Mouse (Mus musculus): ENCODE data around the gene Phip.
A peak's percentile ranks its signal among the peaks of the same experiment; 100 is the strongest.

Gene Phip

DNA sequence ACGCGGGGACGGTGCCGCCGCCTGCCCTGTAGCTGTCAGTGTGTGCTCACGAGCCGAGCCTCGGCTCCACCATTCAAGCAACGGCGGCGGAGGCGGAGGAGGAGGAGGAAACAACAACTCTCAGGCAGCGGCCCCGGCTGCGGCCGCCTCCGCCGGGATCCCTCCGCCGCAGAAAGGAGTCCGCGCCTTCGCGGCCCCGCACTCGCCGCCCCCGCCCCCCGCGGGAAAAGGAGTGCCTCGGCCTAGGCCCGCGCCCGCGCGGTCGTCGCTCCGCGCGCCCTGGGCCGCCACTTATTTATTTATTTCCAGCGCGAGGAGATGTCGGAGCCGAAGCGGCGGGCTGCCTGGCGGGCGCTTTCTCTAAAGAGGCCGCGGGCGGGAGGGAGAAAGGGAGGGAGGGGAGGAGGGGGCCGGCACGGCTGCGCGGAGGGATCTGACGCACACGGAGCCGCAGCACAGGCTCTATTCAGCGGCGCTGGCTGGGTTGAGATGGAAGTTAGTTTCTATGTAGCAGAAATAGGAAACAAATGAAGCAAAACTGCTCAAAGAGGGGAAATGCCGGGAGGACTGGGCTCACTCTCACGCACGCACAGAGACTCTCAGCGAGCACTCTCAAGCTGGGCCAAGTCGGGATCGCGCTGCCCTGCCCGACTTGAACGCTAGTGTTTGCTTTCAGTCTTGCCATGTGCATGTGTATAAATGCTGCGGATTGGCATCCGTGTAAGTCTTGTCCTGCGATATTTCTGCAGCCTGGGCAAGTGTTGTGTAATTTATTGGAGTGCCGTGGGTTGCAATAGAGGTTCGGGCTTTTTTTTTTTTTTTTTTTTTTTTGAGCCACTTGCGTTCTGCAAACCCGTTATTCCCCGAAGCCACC lies at the start of gene Phip:
Gene Phip, minus strand, starts transcription at position 175 of the 874 bp plus-strand sequence.
- peak; percentile 94 for DNase-seq

- DNase-seq = no peak
These were observed 48.4 kb upstream of the Phip start for GRCm38 (mm10) chr9:83023724-83024123.

DNA sequence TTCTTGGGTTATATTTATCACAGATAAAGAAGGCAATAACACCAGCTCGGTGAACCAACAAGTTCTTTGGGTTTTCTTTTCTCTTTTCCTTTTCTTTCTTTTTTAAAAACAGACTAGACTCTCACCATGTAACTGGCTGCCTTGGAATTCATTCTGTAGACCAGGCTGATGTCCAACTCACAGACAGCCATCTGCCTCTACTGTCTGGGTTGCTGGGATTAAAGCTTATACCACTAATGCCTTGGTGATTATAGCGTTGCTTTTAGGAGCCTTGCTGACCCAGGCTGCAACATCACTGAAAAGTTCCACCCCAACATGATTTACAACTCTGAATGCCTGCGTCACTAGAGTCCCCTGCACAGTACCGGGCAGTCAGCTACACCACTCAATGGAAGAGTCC lies 39.2 kb upstream of the Phip start:
- no peak for DNase-seq

DNA sequence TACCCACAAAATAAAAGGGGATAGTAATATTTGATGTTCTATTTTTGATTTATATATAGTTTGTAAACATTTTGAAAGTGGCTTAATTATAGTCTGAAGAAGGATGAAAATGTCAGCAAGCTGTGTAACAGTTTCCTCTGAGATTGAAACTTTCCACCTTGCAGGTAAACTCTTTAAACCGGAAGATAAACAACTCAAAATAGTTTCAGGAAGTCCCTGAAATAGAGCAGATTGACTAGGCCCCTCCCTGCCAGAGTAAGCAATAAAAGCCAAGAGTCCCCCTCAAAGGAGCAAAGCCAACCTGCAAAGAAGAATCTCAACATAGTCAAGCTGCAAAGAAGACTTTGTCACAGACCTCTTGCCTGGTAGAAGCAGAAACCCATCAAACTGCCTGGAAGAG lies 33.0 kb upstream of the Phip start:
- no peak for DNase-seq

GRCm38 (mm10) chr9:83001342-83001741 lies 26.0 kb upstream of the Phip start:
- DNase-seq = no peak

DNA sequence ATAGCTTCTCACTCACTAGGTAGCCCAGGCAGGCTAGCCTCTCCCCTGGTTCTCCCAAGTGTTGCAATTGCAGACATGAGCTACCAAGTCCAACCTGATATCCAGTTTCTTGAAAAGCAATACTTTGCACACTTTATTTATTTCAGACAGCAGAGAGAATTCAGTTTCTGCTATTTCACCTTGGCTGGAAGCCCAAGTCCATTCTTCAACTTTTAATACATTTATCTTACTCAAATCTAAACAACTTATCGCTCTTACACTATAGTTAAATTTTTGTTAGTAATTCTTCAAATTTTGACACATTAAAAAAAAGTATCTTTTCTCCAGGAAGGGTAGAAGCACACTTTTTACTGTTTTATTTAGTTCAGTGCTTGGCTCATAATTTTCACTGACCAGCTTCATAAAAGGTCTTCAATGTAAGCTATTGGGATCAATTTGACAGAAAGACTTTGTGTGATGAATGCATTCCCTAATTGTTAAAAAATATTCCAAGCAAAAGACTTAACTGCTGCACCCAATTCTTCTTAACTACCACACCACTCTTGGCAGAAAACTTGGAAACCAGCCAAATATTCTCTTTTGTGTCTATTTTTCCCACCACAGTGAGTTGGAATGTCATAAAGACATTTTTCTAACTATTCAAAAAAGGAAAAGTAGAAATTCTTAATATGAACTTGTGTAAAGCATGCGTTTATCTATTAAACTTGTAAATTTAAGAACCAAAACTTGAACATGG lies 22.6 kb upstream of the Phip start:
- DNase-seq = no peak

DNA sequence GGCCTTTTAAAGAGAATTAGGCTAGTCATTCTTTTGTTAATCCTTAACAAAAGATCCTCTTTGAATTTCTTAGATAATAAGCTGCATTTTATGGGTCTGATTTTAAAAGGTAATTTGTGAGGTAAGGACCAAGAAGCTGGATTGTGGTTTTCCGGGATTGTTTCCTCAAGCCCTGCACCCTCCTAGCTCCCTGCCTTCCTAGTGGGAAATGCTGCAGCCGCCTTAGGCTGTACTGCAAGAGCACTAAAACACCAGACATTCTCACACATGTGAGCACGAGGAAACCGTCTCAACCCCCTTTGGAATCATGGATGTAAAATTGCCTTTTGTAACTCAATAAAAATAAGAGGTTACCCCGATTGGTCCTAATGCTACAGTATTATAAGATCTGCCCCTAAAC lies 1.6 kb upstream of the Phip start:
- DNase-seq = peak; percentile 27

GRCm38 (mm10) chr9:82976219-82976618 lies 903 bp upstream of the Phip start:
- DNase-seq = peak; percentile 23

DNA sequence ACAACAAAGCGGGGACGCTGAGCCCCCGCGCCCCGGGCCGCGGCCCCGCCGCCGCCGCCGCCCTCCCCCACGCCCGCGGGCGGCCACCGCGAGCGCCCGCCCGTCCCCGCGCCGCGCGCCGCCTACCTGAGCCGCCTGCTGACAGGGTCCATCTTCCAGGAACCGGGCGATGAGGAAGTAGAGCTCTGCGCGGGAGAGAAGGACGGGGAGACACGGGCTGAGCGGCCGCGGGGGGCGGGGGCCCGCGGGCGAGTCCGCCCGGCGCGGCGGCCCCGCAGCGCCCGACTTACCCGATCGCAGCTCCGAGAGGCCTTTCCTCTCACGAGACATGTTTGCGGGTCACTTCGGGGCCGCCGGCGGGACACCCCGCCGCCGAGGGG lies 364 bp downstream of the Phip start:
- no peak for DNase-seq

DNA sequence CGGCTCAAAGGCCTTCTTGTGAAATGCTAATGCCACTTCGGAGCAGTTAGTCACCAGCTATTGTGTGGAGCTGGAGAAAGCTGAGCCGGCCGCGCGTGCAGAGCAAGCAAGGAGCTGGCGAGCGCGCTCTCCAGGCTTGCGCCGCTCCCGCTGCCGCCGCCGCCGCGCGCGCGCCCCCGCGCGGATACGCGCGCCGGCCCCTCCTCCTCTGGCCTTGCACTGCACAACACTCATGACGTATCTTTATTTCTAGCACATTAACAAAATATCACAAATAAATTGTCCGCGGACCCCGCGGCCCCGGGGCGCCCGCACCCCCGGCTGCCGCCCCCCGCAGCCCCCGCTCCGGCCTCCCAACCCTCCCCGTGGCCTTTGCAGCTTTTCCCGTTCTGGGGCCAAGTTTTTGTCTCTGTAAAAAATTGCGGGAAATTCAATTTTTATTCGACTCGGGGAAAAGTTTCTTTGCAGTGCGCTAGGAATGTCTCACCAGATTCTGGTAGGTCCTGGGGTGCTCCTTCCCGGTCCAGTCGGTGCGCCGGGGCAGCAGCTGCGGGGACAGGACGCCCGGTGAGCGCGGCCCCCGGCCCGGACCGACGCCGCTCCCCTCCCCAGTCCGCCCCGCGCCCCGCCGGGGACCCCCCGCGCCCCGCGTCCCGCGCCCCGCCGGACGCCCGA lies 992 bp downstream of the Phip start:
- DNase-seq = peak; percentile 93

DNA sequence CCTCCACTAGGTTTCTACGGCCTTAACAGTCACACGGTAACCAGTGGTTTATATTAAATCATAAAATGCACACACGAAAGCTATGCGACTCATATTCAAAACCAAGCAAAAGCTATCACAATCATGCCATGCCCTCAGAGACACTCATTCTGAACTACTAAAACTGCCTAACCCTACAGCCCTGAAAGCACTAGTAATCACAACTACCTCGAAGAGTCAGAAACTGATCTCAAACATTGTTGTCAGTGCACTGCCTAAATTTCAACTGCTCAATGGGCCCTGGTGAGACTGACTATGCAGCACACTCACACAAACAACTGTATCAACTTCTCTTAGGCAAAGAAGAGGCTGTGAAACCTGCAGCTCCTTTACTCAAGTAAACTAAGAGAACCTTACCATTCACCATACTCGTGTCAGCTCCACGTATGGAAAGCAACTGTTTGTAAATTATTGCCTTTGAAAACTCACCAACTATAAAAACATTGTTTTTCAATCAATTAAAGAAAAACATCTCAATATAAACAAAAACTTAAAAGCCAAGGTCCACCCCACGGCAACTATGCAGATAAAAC lies 1.9 kb downstream of the Phip start:
- peak; percentile 46 for DNase-seq

DNA sequence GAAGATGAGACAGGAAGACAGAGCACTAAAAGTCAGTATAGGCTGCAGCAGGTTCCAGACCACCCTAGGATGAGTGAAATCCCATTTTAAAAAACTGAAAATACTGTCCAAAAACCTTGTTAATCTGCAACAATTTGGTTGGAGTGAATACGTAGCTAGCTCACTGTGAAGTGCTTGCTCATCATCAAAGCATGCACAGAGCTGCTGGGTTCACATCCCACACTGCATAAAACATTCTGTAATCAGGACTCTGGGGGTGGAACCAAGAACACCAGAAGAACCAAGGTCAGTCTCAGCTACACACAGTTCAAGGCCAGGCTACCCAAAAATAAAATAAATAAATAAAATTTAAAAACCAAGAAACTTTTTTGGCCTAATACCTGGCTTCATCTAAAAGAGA lies 3.9 kb downstream of the Phip start:
- DNase-seq = peak; percentile 69

DNA sequence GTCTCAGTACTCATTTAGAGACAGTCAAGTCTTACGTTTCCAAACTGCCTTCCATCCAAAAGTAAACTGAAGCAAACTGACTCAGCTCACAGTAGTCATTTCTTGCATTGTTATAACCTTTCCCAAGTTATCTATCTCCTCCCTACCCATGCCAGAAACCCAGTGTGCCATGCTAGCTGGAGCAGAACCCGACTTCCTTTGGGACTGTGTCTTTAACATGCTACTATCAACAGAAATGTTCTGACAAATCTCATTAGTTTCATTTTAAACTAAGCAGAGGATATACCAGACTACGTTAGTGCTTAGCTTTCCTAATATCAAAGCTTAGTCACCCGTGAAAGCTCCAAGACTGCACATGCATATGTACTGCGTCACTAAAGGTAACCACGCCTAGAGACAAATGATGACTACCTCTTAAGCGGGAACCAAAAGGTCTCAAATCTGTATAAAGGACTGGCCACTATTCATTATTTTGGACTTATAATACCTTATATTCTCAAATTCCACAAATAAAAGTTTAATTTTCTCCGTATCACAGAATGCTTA lies 8.2 kb downstream of the Phip start:
- peak; percentile 20 for DNase-seq

DNA sequence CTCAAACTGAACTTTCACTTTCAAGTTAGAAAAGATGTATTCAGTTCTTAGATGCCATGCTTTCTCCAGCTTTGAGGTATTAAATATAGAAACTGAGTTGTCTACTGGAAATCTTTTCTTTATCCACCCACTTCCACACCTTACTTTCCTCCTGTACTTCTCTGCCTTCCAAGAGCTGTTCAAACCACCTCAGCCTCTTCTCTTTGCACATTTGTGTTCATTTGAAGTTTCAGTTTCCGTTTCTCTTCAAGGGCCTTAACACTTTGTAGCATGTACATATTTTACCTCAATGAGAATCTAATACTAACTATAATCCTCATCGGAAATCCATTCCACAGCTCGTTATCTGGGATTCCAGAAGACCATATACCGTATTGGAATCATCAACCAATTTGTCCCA lies 11.3 kb downstream of the Phip start:
- DNase-seq = no peak

- no peak for DNase-seq
These were observed 14.0 kb downstream of the Phip start for GRCm38 (mm10) chr9:82961352-82961751.

DNA sequence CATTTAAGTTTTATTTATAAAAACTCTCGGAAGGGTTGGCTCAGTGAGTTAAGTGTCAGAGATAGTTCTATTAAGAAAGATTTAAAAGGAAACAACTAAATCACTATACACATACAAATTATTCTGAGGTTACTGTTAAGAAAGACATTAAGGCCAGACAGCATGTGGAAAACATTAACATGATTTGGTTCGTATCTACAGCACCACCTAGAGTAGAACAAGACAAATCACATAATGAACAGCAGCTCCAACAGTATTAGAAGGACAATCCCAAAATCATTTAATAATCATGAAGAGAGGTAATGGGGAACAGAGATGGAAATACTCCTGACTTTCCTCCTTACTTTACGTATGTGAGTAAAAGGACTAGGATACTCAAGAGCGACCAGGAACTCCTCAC lies 20.0 kb downstream of the Phip start:
- DNase-seq = peak; percentile 31

DNA sequence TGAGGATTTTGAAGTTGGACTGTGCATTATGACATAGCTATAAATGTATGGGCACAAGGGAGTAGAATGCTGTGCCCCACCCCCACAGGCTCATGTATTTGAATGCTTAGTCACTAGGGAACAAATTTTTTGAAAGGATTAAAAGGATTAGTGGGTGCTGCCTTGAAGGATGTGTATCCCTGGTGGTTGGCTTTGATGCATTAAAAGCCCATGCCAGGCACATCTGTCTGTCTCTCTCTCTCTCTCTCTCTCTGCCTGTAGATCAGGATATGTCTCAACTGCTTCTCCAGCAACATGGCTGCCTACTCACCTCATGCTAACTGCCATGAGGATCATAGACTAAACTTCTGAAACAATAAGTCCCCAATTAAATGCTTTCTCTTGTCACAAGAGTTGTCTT lies 23.0 kb downstream of the Phip start:
- no peak for DNase-seq

DNA sequence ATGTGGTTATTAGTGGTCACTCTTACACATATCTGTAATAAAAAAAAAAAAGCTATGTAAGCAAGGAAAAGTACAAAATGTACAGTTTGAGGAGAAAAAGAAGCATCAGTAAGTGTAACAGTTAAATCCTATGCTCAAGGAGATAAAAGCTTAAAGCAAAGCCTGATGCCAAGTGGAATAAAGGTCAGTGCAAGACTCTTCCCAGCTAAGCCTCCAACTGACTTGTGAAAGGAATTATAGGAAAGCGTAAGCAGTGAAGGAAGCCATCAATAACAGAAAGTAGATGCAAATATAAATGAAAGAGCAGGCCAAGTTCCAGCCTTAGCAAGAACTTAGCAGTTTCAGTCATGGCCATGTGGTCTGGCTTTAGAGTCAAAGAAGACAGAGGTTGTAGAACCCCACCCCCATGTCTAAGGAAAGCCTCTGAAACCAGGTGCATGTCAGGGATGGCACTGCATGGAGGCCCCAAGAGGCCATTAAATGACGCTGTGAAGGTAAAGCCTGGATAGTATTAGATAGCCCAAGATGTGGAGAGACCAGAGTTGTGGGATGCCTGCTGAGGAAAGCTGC lies 23.8 kb downstream of the Phip start:
- no peak for DNase-seq

DNA sequence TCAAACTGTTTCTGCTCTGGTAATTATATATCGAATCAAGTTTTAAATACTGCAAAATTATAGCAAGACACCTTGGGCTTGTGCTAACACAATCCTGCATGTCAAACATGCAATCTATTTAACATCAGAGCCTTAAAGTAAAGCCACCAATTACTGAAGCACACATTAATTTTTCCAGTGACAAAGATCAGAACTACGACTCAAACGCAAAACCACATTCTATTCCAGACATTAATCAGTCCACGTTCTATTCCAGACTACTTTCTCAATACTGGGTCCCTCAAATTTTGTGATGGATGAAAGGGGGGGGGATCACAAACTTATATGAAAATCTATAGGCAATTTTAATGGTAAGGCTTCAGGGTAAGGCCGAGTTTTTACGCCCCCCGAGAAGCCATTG lies 68.1 kb downstream of the Phip start:
- DNase-seq = no peak

DNA sequence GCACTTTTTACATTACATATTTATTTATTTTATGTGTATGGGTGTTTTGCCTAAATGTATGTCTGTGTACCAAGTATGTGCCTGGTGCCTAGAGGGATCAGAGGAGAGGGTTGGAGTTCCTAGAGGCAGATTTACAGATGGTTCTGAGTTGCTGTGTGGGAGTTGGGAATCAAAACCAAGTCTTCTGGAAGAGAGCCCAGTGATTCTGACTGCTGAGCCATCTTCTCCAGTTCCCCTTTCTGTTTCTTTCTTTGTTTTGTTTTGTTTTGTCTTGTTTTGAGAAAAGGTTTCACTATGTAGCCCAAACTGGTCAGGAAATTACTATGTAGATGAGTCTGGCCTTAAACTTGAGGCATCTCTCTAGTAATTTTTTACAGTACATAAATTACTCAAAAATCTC lies 86.7 kb downstream of the Phip start:
- DNase-seq = no peak

- DNase-seq = no peak
These were observed 91.1 kb downstream of the Phip start for GRCm38 (mm10) chr9:82884177-82884576.

- DNase-seq = no peak
These were observed 98.2 kb downstream of the Phip start for GRCm38 (mm10) chr9:82877078-82877477.

DNA sequence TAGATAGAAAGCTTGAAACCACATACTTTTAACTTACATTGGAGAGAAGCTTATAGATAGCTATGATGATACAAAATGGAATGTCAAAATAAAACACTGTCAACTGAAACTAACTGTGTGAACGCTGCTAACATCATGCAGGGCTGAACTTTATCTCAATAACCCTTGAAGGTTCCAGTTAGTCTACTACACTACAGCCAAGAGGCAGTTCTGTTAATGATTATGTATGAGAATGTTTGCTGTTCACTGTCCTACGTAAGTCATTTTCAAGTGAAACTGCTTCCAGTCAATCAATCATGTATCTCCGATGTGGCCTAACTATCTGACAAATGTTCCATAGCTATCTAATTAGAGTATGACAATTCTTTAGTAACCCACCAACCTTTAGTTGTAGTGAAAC lies 107.6 kb downstream of the Phip start:
- DNase-seq = peak; percentile 46

All from kidney, adult 9 months (tissue).